Mouse (Mus musculus) embryonic facial prominence, embryonic 14.5 days (tissue): ENCODE measurements around the gene Zdhhc3. TPM values are rescaled to one million over a fixed set of nuclear protein-coding genes. Genes with fewer than 3 reads are reported as not detected.

ENCODE experiments used
- ATAC-seq: fragments of 200-750 bp; cut with Nextera tagmentation; 2 replicates; pipeline ENCODE4 v1.8.0; 2017; ENCODE audit warnings: low read depth, moderate number of reproducible peaks, moderate TSS enrichment
- DNase-seq: peaks from one replicate; pipeline ENCODE4 v3.0.0-alpha.2; 2015; ENCODE audit warnings: low spot score
- H3K27ac ChIP-seq: fragments of 300-500 bp; sonication (generic); replicated peaks from 2 replicates; pipeline ENCODE4 v1.5.1; 2014; ENCODE audit warnings: low read depth, mild to moderate bottlenecking, low read length, moderate library complexity
- H3K27me3 ChIP-seq: fragments of 300-500 bp; sonication (generic); replicated peaks from 2 replicates; pipeline ENCODE4 v1.6.1; 2014; ENCODE audit warnings: low read length; ENCODE audit not compliant: control insufficient read depth, insufficient read depth
- H3K36me3 ChIP-seq: fragments of 300-500 bp; sonication (generic); 2 replicates; pipeline ENCODE4 v1.6.1; 2014; ENCODE audit warnings: low read length, mixed read lengths; ENCODE audit not compliant: control insufficient read depth, insufficient read depth
- H3K4me1 ChIP-seq: fragments of 300-500 bp; sonication (generic); 2 replicates; pipeline ENCODE4 v1.6.1; 2014; ENCODE audit warnings: antibody characterized with exemption, low read length; ENCODE audit not compliant: control insufficient read depth, insufficient read depth
- H3K4me2 ChIP-seq: fragments of 300-500 bp; sonication (generic); 2 replicates; pipeline ENCODE4 v1.6.1; 2014; ENCODE audit warnings: low read depth, mild to moderate bottlenecking, low read length, moderate library complexity, mixed read lengths
- H3K4me3 ChIP-seq: fragments of 300-500 bp; sonication (generic); 2 replicates; pipeline ENCODE4 v1.5.1; 2014; ENCODE audit warnings: low read depth, mild to moderate bottlenecking, low read length
- H3K9ac ChIP-seq: fragments of 300-500 bp; sonication (generic); 2 replicates; pipeline ENCODE4 v1.6.1; 2014; ENCODE audit warnings: low read depth, mild to moderate bottlenecking, low read length, moderate library complexity, mixed read lengths
- H3K9me3 ChIP-seq: fragments of 300-500 bp; sonication (generic); 2 replicates; pipeline ENCODE4 v1.6.1; 2016; ENCODE audit warnings: low read length; ENCODE audit not compliant: control insufficient read depth
- WGBS: fragments of 180-500 bp; shearing (Covaris S2); extraction: QIAGEN DNeasy Blood & Tissue Kit; methylation state at CpG from one replicate; pipeline ENCODE4 v1.1.7; 2014; 5-methylcytosine and 5-hydroxymethylcytosine counted together
- polyA plus RNA-seq: library from polyadenylated mRNA; unstranded; fragments of >200 nt; fragmentation: Nextera tagmentation; extraction: Ambion mirVana; gene quantifications from 2 replicates; pipeline ENCODE4 v1.2.1, GENCODE M21; 2014

Zdhhc3 gene
- polyA plus RNA-seq, 1 experiment from 2014 or later: 51.2 TPM

GRCm38 (mm10) chr9:123104362-123104761, 8.6 kb downstream of the Zdhhc3 start:
- no peaks in the 10 kb centered on the region for H3K4me1 ChIP-seq
- peaks cover 28% of the 10 kb centered on the region for H3K36me3 ChIP-seq
- no peak overlapping the region for H3K9ac ChIP-seq
- H3K27ac ChIP-seq: no peak overlapping the region
- DNase-seq: no peak
- H3K27me3 ChIP-seq: no peaks in the 10 kb centered on the region
- H3K4me2 ChIP-seq: no peak overlapping the region
- no peaks in the 10 kb centered on the region for H3K9me3 ChIP-seq
- H3K4me3 ChIP-seq: no peak overlapping the region
- ATAC-seq: no peak

GRCm38 (mm10) chr9:123103425-123103824, 9.6 kb downstream of the Zdhhc3 start:
- Histone ChIP-seq H3K27me3 (no peaks in the 10 kb centered on the region), H3K9me3 (no peaks in the 10 kb centered on the region), H3K4me3 (no peak overlapping the region), H3K4me1 (no peaks in the 10 kb centered on the region), H3K9ac (no peak overlapping the region), H3K4me2 (no peak overlapping the region), H3K36me3 (peaks cover 37% of the 10 kb centered on the region), H3K27ac (no peak overlapping the region)
- ATAC-seq (no peak), DNase-seq (no peak)

GRCm38 (mm10) chr9:123099631-123100455, 13.2 kb downstream of the Zdhhc3 start:
- DNase-seq (no peak), ATAC-seq (no peak)
- peaks cover 57% of the 10 kb centered on the region for H3K36me3 ChIP-seq
- 93% methylated on average over 16 of the region's 16 CpGs for WGBS
- H3K9ac ChIP-seq: no peak overlapping the region
- H3K4me3 ChIP-seq: no peak overlapping the region
- H3K9me3 ChIP-seq: no peaks in the 10 kb centered on the region
- H3K4me1 ChIP-seq: no peaks in the 10 kb centered on the region
- H3K27ac ChIP-seq: no peak overlapping the region
- H3K4me2 ChIP-seq: no peak overlapping the region
- H3K27me3 ChIP-seq: no peaks in the 10 kb centered on the region

GRCm38 (mm10) chr9:123090844-123091243, 22.2 kb downstream of the Zdhhc3 start:
- Histone ChIP-seq H3K4me2 (no peak overlapping the region), H3K27ac (no peak overlapping the region), H3K4me1 (no peaks in the 10 kb centered on the region), H3K9ac (no peak overlapping the region), H3K4me3 (no peak overlapping the region), H3K27me3 (no peaks in the 10 kb centered on the region), H3K9me3 (no peaks in the 10 kb centered on the region), H3K36me3 (peaks cover 58% of the 10 kb centered on the region)
- ATAC-seq (no peak), DNase-seq (no peak)
- WGBS: 83% methylated on average over 4 of the region's 4 CpGs

- 71% methylated on average over 3 of the region's 3 CpGs for WGBS
- ATAC-seq: no peak
- H3K9me3 ChIP-seq: no peaks in the 10 kb centered on the region
- H3K4me2 ChIP-seq: no peak overlapping the region
- H3K4me1 ChIP-seq: no peaks in the 10 kb centered on the region
- H3K36me3 ChIP-seq: peaks cover 74% of the 10 kb centered on the region
- no peak overlapping the region for H3K9ac ChIP-seq
- DNase-seq: no peak
- H3K27me3 ChIP-seq: no peaks in the 10 kb centered on the region
- no peak overlapping the region for H3K4me3 ChIP-seq
- no peak overlapping the region for H3K27ac ChIP-seq
These were observed 25.4 kb downstream of the Zdhhc3 start for GRCm38 (mm10) chr9:123087558-123087957.

- Histone ChIP-seq H3K4me2 (no peak overlapping the region), H3K27me3 (no peaks in the 10 kb centered on the region), H3K27ac (no peak overlapping the region), H3K9ac (no peak overlapping the region), H3K9me3 (no peaks in the 10 kb centered on the region), H3K36me3 (peaks cover 88% of the 10 kb centered on the region), H3K4me1 (no peaks in the 10 kb centered on the region), H3K4me3 (no peak overlapping the region)
- ATAC-seq (no peak), DNase-seq (no peak)
- WGBS: 86% methylated on average over 1 of the region's 1 CpGs
These were observed 27.6 kb downstream of the Zdhhc3 start for GRCm38 (mm10) chr9:123085373-123085772.

GRCm38 (mm10) chr9:123080796-123081195, 32.2 kb downstream of the Zdhhc3 start:
- peaks cover 88% of the 10 kb centered on the region for H3K36me3 ChIP-seq
- H3K4me2 ChIP-seq: no peak overlapping the region
- H3K4me3 ChIP-seq: no peak overlapping the region
- H3K27ac ChIP-seq: no peak overlapping the region
- H3K9ac ChIP-seq: no peak overlapping the region
- no peaks in the 10 kb centered on the region for H3K27me3 ChIP-seq
- ATAC-seq: no peak
- H3K9me3 ChIP-seq: no peaks in the 10 kb centered on the region
- DNase-seq: no peak
- 81% methylated on average over 1 of the region's 1 CpGs for WGBS
- H3K4me1 ChIP-seq: no peaks in the 10 kb centered on the region

GRCm38 (mm10) chr9:123080355-123080754, 32.6 kb downstream of the Zdhhc3 start:
- Histone ChIP-seq H3K36me3 (peaks cover 88% of the 10 kb centered on the region), H3K9me3 (no peaks in the 10 kb centered on the region), H3K4me3 (no peak overlapping the region), H3K9ac (no peak overlapping the region), H3K4me2 (no peak overlapping the region), H3K27me3 (no peaks in the 10 kb centered on the region), H3K4me1 (no peaks in the 10 kb centered on the region), H3K27ac (no peak overlapping the region)
- no peak for ATAC-seq
- DNase-seq: no peak
- 93% methylated on average over 7 of the region's 7 CpGs for WGBS

GRCm38 (mm10) chr9:123079149-123079548, 33.9 kb downstream of the Zdhhc3 start:
- no peaks in the 10 kb centered on the region for H3K9me3 ChIP-seq
- no peak overlapping the region for H3K9ac ChIP-seq
- peaks cover 88% of the 10 kb centered on the region for H3K36me3 ChIP-seq
- H3K4me3 ChIP-seq: no peak overlapping the region
- no peak for ATAC-seq
- H3K4me2 ChIP-seq: no peak overlapping the region
- WGBS: 87% methylated on average over 5 of the region's 5 CpGs
- H3K27me3 ChIP-seq: no peaks in the 10 kb centered on the region
- no peak for DNase-seq
- no peaks in the 10 kb centered on the region for H3K4me1 ChIP-seq
- H3K27ac ChIP-seq: no peak overlapping the region
